Mouse (Mus musculus) spleen, adult 2 months (tissue): ENCODE results near the gene Zc3h12c.

Source experiments
- CTCF ChIP-seq: fragments of 200-500 bp; IDR thresholded peaks from 2 replicates; pipeline ENCODE4 v1.5.1; 2011; ENCODE audit warnings: mild to moderate bottlenecking, inconsistent platforms; ENCODE audit not compliant: insufficient read depth, insufficient read length, insufficient replicate concordance; ENCODE audit errors: extremely low read depth
- POLR2A ChIP-seq: fragments of 200-500 bp; IDR thresholded peaks from 2 replicates; pipeline ENCODE4 v1.6.1; 2011; ENCODE audit warnings: low read depth, low read length, inconsistent platforms

GRCm38 (mm10) chr9:52154253-52154652 lies 14.1 kb downstream of the Zc3h12c start:
- TF ChIP-seq CTCF (no peak), POLR2A (no peak)
